In the genomic region with DNA sequence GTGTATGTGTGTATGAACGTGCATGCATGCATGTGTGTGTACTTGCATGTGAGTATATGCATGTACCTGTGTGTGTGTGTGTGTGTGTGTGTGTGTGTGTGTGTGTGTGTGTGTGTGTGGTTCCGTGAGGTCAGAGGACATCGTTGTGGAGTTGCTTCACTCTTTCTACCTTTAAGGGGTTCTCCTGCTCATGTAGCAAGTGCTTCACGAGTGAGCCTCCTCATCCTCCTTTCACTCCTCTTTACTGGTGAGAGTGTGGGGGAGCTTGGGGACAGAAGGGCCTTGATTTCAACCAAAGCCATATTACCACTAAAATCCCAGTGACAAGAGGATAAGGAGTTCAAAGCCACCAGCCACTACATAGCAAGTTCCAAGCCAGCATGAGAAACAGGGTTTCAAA, we compare ENCODE assay signal across 11 mouse cellular contexts. TPM values are rescaled to one million over a fixed set of nuclear protein-coding genes. Genes with fewer than 3 reads are reported as not detected.
DNase-seq lines count a peak whose midpoint lies in the region; ATAC-seq and TF ChIP-seq lines count a peak whose summit lies in the region.
"Had no signal": no experiment of that assay in that cellular context is flagged by ENCODE, and none has a peak within 500 bp of the region (broad histone marks: within the 10 kb centered on the region; RNA-seq: fewer than 3 reads in every experiment).

No protein-coding gene starts in this region.

- no peak overlapping the region for H3K9ac ChIP-seq in kidney, embryonic 16.5 days (replicated peaks; ENCODE audit: low read length)
- H3K9ac ChIP-seq in ES-E14 (ENCODE audit: insufficient read depth, low read depth, low read length, poor library complexity, severe bottlenecking): peak overlapping the region; percentile 27; the same call in 1 of the 2 replicates
- H3K9ac ChIP-seq in limb, embryonic 13.5 days: no peak overlapping the region

- no peak for ATAC-seq in kidney, embryonic 16.5 days (ENCODE audit: low FRiP score, low TSS enrichment)
- no peak for ATAC-seq in limb, embryonic 13.5 days (ENCODE audit: low FRiP score, low read depth)

- H3K4me1 ChIP-seq in kidney, embryonic 16.5 days (ENCODE audit: insufficient read depth, low read length): peaks cover 21% of the 10 kb centered on the region
- H3K4me1 ChIP-seq in ES-E14 (ENCODE audit: control insufficient read depth in 2 of 2, insufficient read depth in 2 of 2, low read length in 2 of 2, poor library complexity in 1 of 2): peaks cover 8 to 10% of the 10 kb centered on the region in 2 experiments
- peaks cover 8% of the 10 kb centered on the region for H3K4me1 ChIP-seq in limb, embryonic 13.5 days
- H3K4me1 ChIP-seq in thymus, adult 2 months (replicated peaks; ENCODE audit: control insufficient read depth, insufficient read depth, low read length): no peaks in the 10 kb centered on the region; the same call in 1 of the 2 replicates
- H3K4me1 ChIP-seq: hindbrain, embryonic 13.5 days had no signal

- intact Hi-C loops in heart, postnatal 36 days (cut with DNase I): no loop called here

- no peak overlapping the region for H3K4me3 ChIP-seq in kidney, embryonic 16.5 days (ENCODE audit: low read length)
- peak overlapping the region; percentile 24 to 61; a peak in 3 of 4 replicates for H3K4me3 ChIP-seq in ES-E14 (ENCODE audit: insufficient read depth in 1 of 2, low read depth in 1 of 2, low read length in 2 of 2, poor library complexity in 1 of 2, severe bottlenecking in 1 of 2)
- H3K4me3 ChIP-seq in limb, embryonic 13.5 days: no peak overlapping the region
- no peak overlapping the region for H3K4me3 ChIP-seq in thymus, adult 2 months (ENCODE audit: control insufficient read depth, insufficient read depth, low read length)
- H3K4me3 ChIP-seq: hindbrain, embryonic 13.5 days had no signal

- 73% methylated on average over 4 of the region's 4 CpGs for WGBS in kidney, embryonic 16.5 days
- 88% methylated on average over 4 of the region's 4 CpGs for WGBS in limb, embryonic 13.5 days
- WGBS in thymus, adult 2 months: 76% methylated on average over 4 of the region's 4 CpGs

- peak overlapping the region; percentile 91 for H3K27ac ChIP-seq in kidney, embryonic 16.5 days (ENCODE audit: low read length)
- H3K27ac ChIP-seq in ES-E14 (ENCODE audit: insufficient read depth, low read depth, low read length, poor library complexity, severe bottlenecking): peak overlapping the region; percentile 95
- H3K27ac ChIP-seq in limb, embryonic 13.5 days: peak overlapping the region; percentile 67; the same call in 1 of the 2 replicates
- H3K27ac ChIP-seq in thymus, adult 2 months (ENCODE audit: control insufficient read depth, insufficient read depth, low read length): no peak overlapping the region

- H3K36me3 ChIP-seq in kidney, embryonic 16.5 days (ENCODE audit: insufficient read depth, low read length): no peaks in the 10 kb centered on the region
- H3K36me3 ChIP-seq in ES-E14 (ENCODE audit: control insufficient read depth, insufficient read depth, low read length, poor library complexity, severe bottlenecking): no peaks in the 10 kb centered on the region
- H3K36me3 ChIP-seq in limb, embryonic 13.5 days: no peaks in the 10 kb centered on the region
- H3K36me3 ChIP-seq in thymus, adult 2 months (ENCODE audit: control insufficient read depth, insufficient read depth, low read length): no peaks in the 10 kb centered on the region
- H3K36me3 ChIP-seq: hindbrain, embryonic 13.5 days had no signal

- H3K4me2 ChIP-seq in kidney, embryonic 16.5 days (replicated peaks; ENCODE audit: low read depth, low read length): peak overlapping the region; percentile 47; the same call in 1 of the 2 replicates
- H3K4me2 ChIP-seq in limb, embryonic 13.5 days (replicated peaks): no peak overlapping the region
- H3K4me2 ChIP-seq: hindbrain, embryonic 13.5 days had no signal

- DNase-seq in heart, adult 11 months: peak; percentile 64
- no peak for DNase-seq in heart, postnatal 36 days
- no peak for DNase-seq in kidney, postnatal 14 days
- peak; percentile 12 for DNase-seq in ES-E14 (ENCODE audit: low read depth, low spot score)
- no peak for DNase-seq in thymus, postnatal 4 days
- no peak for DNase-seq in thymus, adult 2 months
- DNase-seq: cerebellum, postnatal 36 days; layer of hippocampus, postnatal 36 days had no signal

- no peak for TF ChIP-seq POLR2A in thymus, adult 2 months (IDR thresholded peaks at IDR 0.05; ENCODE audit: control insufficient read depth, extremely low read depth, insufficient read depth, low read length, poor library complexity)

- H3K9me3 ChIP-seq in kidney, embryonic 16.5 days (ENCODE audit: low read length): no peaks in the 10 kb centered on the region
- no peaks in the 10 kb centered on the region for H3K9me3 ChIP-seq in ES-E14 (ENCODE audit: control insufficient read depth, insufficient read depth, low read depth, low read length)
- H3K9me3 ChIP-seq in limb, embryonic 13.5 days: no peaks in the 10 kb centered on the region
- H3K9me3 ChIP-seq: hindbrain, embryonic 13.5 days had no signal

- in situ Hi-C loops in ES-E14 (cut with MboI; ENCODE audit: low sequenced_read_pairs in 2 of 2, unreplicated experiment in 2 of 2): no loop called here

- TF ChIP-seq CTCF in thymus, adult 2 months (IDR thresholded peaks at IDR 0.05; ENCODE audit: borderline replicate concordance, control insufficient read depth, extremely low read depth, insufficient read depth, low read length, poor library complexity): no peak

- H3K27me3 ChIP-seq in kidney, embryonic 16.5 days (ENCODE audit: insufficient read depth, low read length): no peaks in the 10 kb centered on the region
- no peaks in the 10 kb centered on the region for H3K27me3 ChIP-seq in limb, embryonic 13.5 days
- no peaks in the 10 kb centered on the region for H3K27me3 ChIP-seq in thymus, adult 2 months (ENCODE audit: control insufficient read depth, insufficient read depth, low read length)
- H3K27me3 ChIP-seq: hindbrain, embryonic 13.5 days had no signal

TF ChIP-seq in ES-E14, 5 proteins besides CTCF, POLR2A, EP300 and RAD21:
- TF ChIP-seq MAFK (IDR thresholded peaks at IDR 0.05; ENCODE audit: insufficient read depth, low read depth, low read length) (no peak), HCFC1 (IDR thresholded peaks at IDR 0.05; ENCODE audit: borderline replicate concordance, insufficient read depth, low read length) (no peak), ZC3H11A (IDR thresholded peaks at IDR 0.05; ENCODE audit: borderline replicate concordance, low read depth, low read length) (no peak), CHD2 (IDR thresholded peaks at IDR 0.05; ENCODE audit: low read depth, low read length) (no peak), ZNF384 (IDR thresholded peaks at IDR 0.05; ENCODE audit: low read depth, low read length) (no peak)

RNA-seq across cellular contexts. Expression of a gene that starts 10.5 kb away (rescaled TPM):
- total RNA-seq in heart, postnatal 36 days (2021): 1 to 10 TPM; 1.9 to 4.6 TPM
- 0.29 and 0.46 TPM in 2 replicates for polyA plus RNA-seq in kidney, embryonic 16.5 days (2015; fragmentation: Nextera tagmentation; extraction: Ambion mirVana)
- 0.26 and 0.27 TPM in 2 replicates for total RNA-seq in ES-E14 (2012; rRNA removed)
- 0.17 and 0.19 TPM in 2 replicates for polyA plus RNA-seq in limb, embryonic 13.5 days (2015; fragmentation: Nextera tagmentation; extraction: Ambion mirVana)
- 10.4 and 14.5 TPM in 2 replicates for polyA plus RNA-seq in thymus, adult 2 months (2012; rRNA removed)

RNA-seq across cellular contexts. Expression of a gene that starts 30.0 kb away (rescaled TPM):
- total RNA-seq in heart, postnatal 36 days (2021): 10 to 100 TPM; 32.1 to 44.1 TPM
- 22.2 and 23.7 TPM in 2 replicates for polyA plus RNA-seq in kidney, embryonic 16.5 days (2015; fragmentation: Nextera tagmentation; extraction: Ambion mirVana)
- total RNA-seq in ES-E14 (2012; rRNA removed): 1.5 and 1.7 TPM in 2 replicates
- polyA plus RNA-seq in limb, embryonic 13.5 days (2015; fragmentation: Nextera tagmentation; extraction: Ambion mirVana): 22.0 and 22.9 TPM in 2 replicates
- polyA plus RNA-seq in thymus, adult 2 months (2012; rRNA removed): 3.1 and 3.5 TPM in 2 replicates

RNA-seq across cellular contexts. Expression of a gene that starts 33.5 kb away (rescaled TPM):
- total RNA-seq in heart, postnatal 36 days (2021): 1 to 10 TPM; 1.7 to 2.2 TPM
- polyA plus RNA-seq in kidney, embryonic 16.5 days (2015; fragmentation: Nextera tagmentation; extraction: Ambion mirVana): 4.8 and 6.0 TPM in 2 replicates
- total RNA-seq in ES-E14 (2012; rRNA removed): 0.40 and 0.69 TPM in 2 replicates
- 26.5 and 28.5 TPM in 2 replicates for polyA plus RNA-seq in limb, embryonic 13.5 days (2015; fragmentation: Nextera tagmentation; extraction: Ambion mirVana)
- 4.2 and 7.7 TPM in 2 replicates for polyA plus RNA-seq in thymus, adult 2 months (2012; rRNA removed)

RNA-seq across cellular contexts. Expression of a gene that starts 36.2 kb away (rescaled TPM):
- total RNA-seq in heart, postnatal 36 days (2021): not detected
- polyA plus RNA-seq in kidney, embryonic 16.5 days (2015; fragmentation: Nextera tagmentation; extraction: Ambion mirVana): not detected in 2 replicates
- not detected in 2 replicates for total RNA-seq in ES-E14 (2012; rRNA removed)
- not detected in 2 replicates for polyA plus RNA-seq in limb, embryonic 13.5 days (2015; fragmentation: Nextera tagmentation; extraction: Ambion mirVana)
- polyA plus RNA-seq in thymus, adult 2 months (2012; rRNA removed): not detected in 2 replicates
- total RNA-seq: layer of hippocampus, postnatal 36 days had no signal
- polyA plus RNA-seq: hindbrain, embryonic 13.5 days had no signal

RNA-seq across cellular contexts. Expression of a gene that starts 54.2 kb away (rescaled TPM):
- total RNA-seq in heart, postnatal 36 days (2021): 10 to 100 TPM in 1 of 2 experiments, 1 to 10 TPM in 1; 6.9 to 10.4 TPM
- 17.3 and 17.8 TPM in 2 replicates for polyA plus RNA-seq in kidney, embryonic 16.5 days (2015; fragmentation: Nextera tagmentation; extraction: Ambion mirVana)
- total RNA-seq in ES-E14 (2012; rRNA removed): 1.6 TPM in 2 replicates
- 27.4 and 29.2 TPM in 2 replicates for polyA plus RNA-seq in limb, embryonic 13.5 days (2015; fragmentation: Nextera tagmentation; extraction: Ambion mirVana)
- 12.7 and 14.3 TPM in 2 replicates for polyA plus RNA-seq in thymus, adult 2 months (2012; rRNA removed)

Comparison
In these comparisons a context has a peak if more than half of its experiments do, and no peak if none do; other contexts are left out.
1. DNase-seq: peak in heart, adult 11 months (single experiment) and ES-E14 (single experiment); none in heart, postnatal 36 days (0 of 2), kidney, postnatal 14 days (single experiment), thymus, postnatal 4 days (single experiment) and thymus, adult 2 months (single experiment).
2. H3K4me3 ChIP-seq: peak in ES-E14 (2 of 2); none in kidney, embryonic 16.5 days (single experiment), limb, embryonic 13.5 days (single experiment) and thymus, adult 2 months (single experiment).